15 mouse cellular contexts compared by ENCODE assay signal in genomic region chr5:53155985-53156679, GRCm38 (mm10). TPM values are rescaled to one million over a fixed set of nuclear protein-coding genes. Genes with fewer than 3 reads are reported as not detected.
DNase-seq lines count a peak whose midpoint lies in the region; ATAC-seq lines count a peak whose summit lies in the region.
"Had no signal": no experiment of that assay in that cellular context is flagged by ENCODE, and none has a peak within 500 bp of the region (broad histone marks: within the 10 kb centered on the region; RNA-seq: fewer than 3 reads in every experiment).

No protein-coding gene starts in this region.

- H3K36me3 ChIP-seq in forebrain, embryonic 15.5 days = no peaks in the 10 kb centered on the region
- peaks cover 3% of the 10 kb centered on the region; the same call in 1 of the 2 replicates for H3K36me3 ChIP-seq in forebrain, embryonic 14.5 days (ENCODE audit: control insufficient read depth, insufficient read depth, low read length)
- H3K36me3 ChIP-seq in kidney, embryonic 16.5 days (ENCODE audit: insufficient read depth, low read length) = no peaks in the 10 kb centered on the region
- H3K36me3 ChIP-seq: G1E; lung, embryonic 15.5 days had no signal

- DNase-seq in forebrain, embryonic 14.5 days (ENCODE audit: low spot score) = no peak
- DNase-seq in kidney, adult 8-10 months = peak; percentile 28 to 33
- peak; percentile 65 for DNase-seq in Muller cell, postnatal 12 days (ENCODE audit: inconsistent ontology term)
- peak; percentile 12 for DNase-seq in kidney, postnatal 14 days
- no peak for DNase-seq in adrenal gland, adult 18-20 months (ENCODE audit: low spot score in 2 of 2)
- no peak for DNase-seq in cerebellum, adult 9-10 months
- DNase-seq: embryo, embryonic 11 days; midbrain, embryonic 14.5 days; spleen, adult 18-20 months had no signal

- H3K9me3 ChIP-seq in forebrain, embryonic 15.5 days = no peaks in the 10 kb centered on the region
- no peaks in the 10 kb centered on the region for H3K9me3 ChIP-seq in forebrain, embryonic 14.5 days (replicated peaks; ENCODE audit: control insufficient read depth, low read length)
- no peaks in the 10 kb centered on the region for H3K9me3 ChIP-seq in kidney, embryonic 16.5 days (ENCODE audit: low read length)
- H3K9me3 ChIP-seq: forebrain, embryonic 13.5 days; lung, embryonic 15.5 days had no signal

- H3K4me2 ChIP-seq in forebrain, embryonic 15.5 days (replicated peaks) = no peak overlapping the region
- no peak overlapping the region for H3K4me2 ChIP-seq in forebrain, embryonic 14.5 days (ENCODE audit: low read length)
- H3K4me2 ChIP-seq in kidney, embryonic 16.5 days (replicated peaks; ENCODE audit: low read depth, low read length) = no peak overlapping the region
- H3K4me2 ChIP-seq: forebrain, embryonic 13.5 days; lung, embryonic 15.5 days had no signal

- 58% methylated on average over 13 of the region's 13 CpGs for WGBS in forebrain, embryonic 15.5 days
- 62% methylated on average over 13 of the region's 13 CpGs for WGBS in forebrain, embryonic 14.5 days
- 62% methylated on average over 13 of the region's 13 CpGs for WGBS in kidney, embryonic 16.5 days

- ATAC-seq in forebrain, embryonic 15.5 days (replicated peaks) = no peak
- ATAC-seq in forebrain, embryonic 14.5 days = no peak
- ATAC-seq in kidney, embryonic 16.5 days (ENCODE audit: low FRiP score, low TSS enrichment) = no peak
- ATAC-seq: forebrain, embryonic 13.5 days; intestine, embryonic 16.5 days had no signal

- H3K27me3 ChIP-seq in forebrain, embryonic 15.5 days = no peaks in the 10 kb centered on the region
- no peaks in the 10 kb centered on the region for H3K27me3 ChIP-seq in forebrain, embryonic 14.5 days (replicated peaks; ENCODE audit: control insufficient read depth, insufficient read depth, low read length)
- no peaks in the 10 kb centered on the region for H3K27me3 ChIP-seq in kidney, embryonic 16.5 days (ENCODE audit: insufficient read depth, low read length)
- H3K27me3 ChIP-seq: lung, embryonic 15.5 days had no signal

- peak overlapping the region; percentile 12; the same call in 1 of the 2 replicates for H3K27ac ChIP-seq in forebrain, embryonic 15.5 days (replicated peaks)
- no peak overlapping the region for H3K27ac ChIP-seq in forebrain, embryonic 14.5 days (ENCODE audit: low read depth, low read length)
- no peak overlapping the region for H3K27ac ChIP-seq in kidney, embryonic 16.5 days (ENCODE audit: low read length)
- H3K27ac ChIP-seq: forebrain, embryonic 13.5 days; lung, embryonic 15.5 days had no signal

- no peak overlapping the region for H3K9ac ChIP-seq in forebrain, embryonic 15.5 days (replicated peaks)
- no peak overlapping the region for H3K9ac ChIP-seq in forebrain, embryonic 14.5 days (ENCODE audit: low read length)
- H3K9ac ChIP-seq in kidney, embryonic 16.5 days (replicated peaks; ENCODE audit: low read length) = no peak overlapping the region
- H3K9ac ChIP-seq: forebrain, embryonic 13.5 days; lung, embryonic 15.5 days had no signal

- H3K4me1 ChIP-seq in forebrain, embryonic 15.5 days = peaks cover 58% of the 10 kb centered on the region
- H3K4me1 ChIP-seq in forebrain, embryonic 14.5 days (ENCODE audit: control insufficient read depth, insufficient read depth, low read length) = peaks cover 23% of the 10 kb centered on the region; the same call in 1 of the 2 replicates
- H3K4me1 ChIP-seq in kidney, embryonic 16.5 days (ENCODE audit: insufficient read depth, low read length) = no peaks in the 10 kb centered on the region
- H3K4me1 ChIP-seq: lung, embryonic 15.5 days had no signal

- no peak overlapping the region for H3K4me3 ChIP-seq in forebrain, embryonic 15.5 days
- H3K4me3 ChIP-seq in forebrain, embryonic 14.5 days (ENCODE audit: low read depth, low read length) = no peak overlapping the region
- H3K4me3 ChIP-seq in kidney, embryonic 16.5 days (ENCODE audit: low read length) = no peak overlapping the region
- H3K4me3 ChIP-seq: forebrain, embryonic 13.5 days; lung, embryonic 15.5 days had no signal

RNA-seq across cellular contexts. Expression of gene Sel1l3, which starts 57.6 kb away (rescaled TPM):
- polyA plus RNA-seq in forebrain, embryonic 15.5 days (2015; fragmentation: Nextera tagmentation; extraction: Ambion mirVana) = 11.0 and 11.4 TPM in 2 replicates
- polyA plus RNA-seq in forebrain, embryonic 14.5 days (2014; fragmentation: Nextera tagmentation; extraction: Ambion mirVana) = 11.0 and 11.2 TPM in 2 replicates
- polyA plus RNA-seq in kidney, embryonic 16.5 days (2015; fragmentation: Nextera tagmentation; extraction: Ambion mirVana) = 18.9 and 20.0 TPM in 2 replicates
- total RNA-seq in adrenal gland, adult 18-20 months (2021) = 1 to 10 TPM; 1.3 to 2.5 TPM
- polyA plus RNA-seq: G1E had no signal

Comparison
In these comparisons a context has a peak if more than half of its experiments do, and no peak if none do; other contexts are left out.
1. DNase-seq: peak in kidney, adult 8-10 months (2 of 2), Muller cell, postnatal 12 days (single experiment) and kidney, postnatal 14 days (single experiment); none in forebrain, embryonic 14.5 days (single experiment), adrenal gland, adult 18-20 months (0 of 2) and cerebellum, adult 9-10 months (single experiment).